Mouse (Mus musculus): ENCODE measurements around the gene Pde7b. TPM values are rescaled to one million over a fixed set of nuclear protein-coding genes. Genes with fewer than 3 reads are reported as not detected.
A peak's percentile ranks its signal among the peaks of the same experiment; 100 is the strongest.

Pde7b gene
- total RNA-seq, 2 experiments from 2014 or later: 45.6 to 61.3 TPM

GRCm38 (mm10) chr10:20509819-20510218 is 215.1 kb downstream of the Pde7b start:
- DNase-seq (ENCODE audit: low spot score in 2 of 2): no peak
- intact Hi-C loops (cut with DNase I): no loop called here

- intact Hi-C loops (cut with DNase I): no loop called here
- no peak for DNase-seq (ENCODE audit: low spot score in 2 of 2)
Observed at GRCm38 (mm10) chr10:20508497-20508896, 216.4 kb downstream of the Pde7b start.

GRCm38 (mm10) chr10:20507732-20508412 is 217.0 kb downstream of the Pde7b start:
- DNase-seq (ENCODE audit: low spot score in 2 of 2): no peak
- intact Hi-C loops (cut with DNase I): no loop called here

- no peak for DNase-seq (ENCODE audit: low spot score in 2 of 2)
- intact Hi-C loops (cut with DNase I): no loop called here
Observed at GRCm38 (mm10) chr10:20507069-20507468, 217.8 kb downstream of the Pde7b start.

DNA sequence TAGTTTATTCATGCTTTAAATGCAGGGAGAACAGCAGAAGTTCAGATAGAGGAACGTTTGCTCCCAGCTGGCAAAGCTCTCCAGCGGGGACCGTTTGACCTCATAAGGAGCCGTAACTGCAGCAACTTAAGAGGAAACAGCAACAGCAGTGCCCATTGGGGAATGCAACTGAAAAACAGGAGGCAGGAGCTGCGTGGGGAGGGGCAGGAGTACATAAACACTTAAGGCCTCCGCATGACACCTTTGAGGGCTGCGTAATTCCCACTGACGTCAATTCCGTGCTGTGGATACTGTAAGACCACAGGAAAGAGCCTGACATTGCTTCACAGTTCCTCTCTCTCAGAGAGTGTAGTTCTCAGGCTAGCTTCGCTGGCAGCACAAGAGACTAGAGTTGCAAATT is 219.4 kb downstream of the Pde7b start:
- intact Hi-C loops (cut with DNase I): no loop called here
- DNase-seq (ENCODE audit: low spot score in 2 of 2): no peak

DNA sequence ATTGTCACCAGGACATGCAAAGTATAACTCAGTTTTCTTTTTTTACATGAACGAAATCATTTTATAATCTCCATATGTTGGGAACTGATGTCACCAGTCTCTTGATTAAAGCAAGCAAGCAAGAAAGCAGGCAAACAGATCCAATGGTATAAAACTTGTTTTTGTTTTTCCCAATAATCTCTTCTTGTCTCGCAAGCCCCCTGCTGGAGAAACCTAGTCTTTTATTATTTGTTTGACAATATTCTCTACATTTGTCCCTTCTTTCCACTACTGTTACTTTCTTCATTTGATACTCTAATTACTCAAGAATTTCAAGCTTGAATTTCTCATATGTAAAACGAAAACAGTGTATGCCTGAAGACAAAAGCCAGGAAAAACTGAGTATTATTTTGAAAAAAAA is 220.1 kb downstream of the Pde7b start:
- intact Hi-C loops (cut with DNase I): no loop called here
- no peak for DNase-seq (ENCODE audit: low spot score in 2 of 2)

DNA sequence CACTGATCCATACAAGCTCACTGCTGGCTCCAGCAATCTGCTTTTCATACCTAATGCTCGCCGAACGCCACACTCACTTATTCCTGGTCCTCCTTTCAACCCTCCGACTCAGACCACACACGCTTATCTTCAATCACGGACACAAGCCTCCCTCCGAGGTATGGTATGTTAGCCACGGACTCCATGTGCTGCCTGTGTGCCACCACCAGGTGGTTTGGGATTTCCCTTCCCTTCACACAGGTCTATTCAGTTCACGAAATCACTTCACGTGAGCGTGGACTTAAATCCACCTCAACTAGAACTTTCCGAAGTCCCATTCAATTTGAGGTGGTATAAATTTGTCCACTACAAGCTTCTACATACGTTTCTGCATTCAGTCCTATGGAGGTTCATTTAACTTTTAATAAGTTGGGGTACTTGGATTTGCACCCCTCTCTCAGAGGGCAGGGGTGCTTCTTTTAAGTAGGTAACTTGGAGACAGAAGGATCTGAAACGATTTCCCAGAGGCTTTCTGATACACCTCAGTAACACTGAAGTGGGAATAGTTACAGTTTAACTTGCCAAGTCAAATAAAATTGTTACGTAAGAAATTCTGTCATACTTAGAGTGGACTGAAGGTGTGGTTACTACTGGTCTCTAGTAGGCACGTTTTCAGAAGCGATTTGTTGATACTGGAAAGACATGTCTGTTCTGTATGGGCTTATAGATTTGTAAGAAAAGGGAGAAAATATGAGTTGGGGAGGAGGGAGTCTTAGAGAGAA is 221.4 kb downstream of the Pde7b start:
- intact Hi-C loops (cut with DNase I): no loop called here
- DNase-seq (ENCODE audit: low spot score in 2 of 2): no peak

- intact Hi-C loops (cut with DNase I): no loop called here
- no peak for DNase-seq (ENCODE audit: low spot score in 2 of 2)
Observed at GRCm38 (mm10) chr10:20501221-20501620, 223.7 kb downstream of the Pde7b start.

- intact Hi-C loops (cut with DNase I): no loop called here
- DNase-seq (ENCODE audit: low spot score in 2 of 2): no peak
Observed at GRCm38 (mm10) chr10:20495051-20495450, 229.8 kb downstream of the Pde7b start.

DNA sequence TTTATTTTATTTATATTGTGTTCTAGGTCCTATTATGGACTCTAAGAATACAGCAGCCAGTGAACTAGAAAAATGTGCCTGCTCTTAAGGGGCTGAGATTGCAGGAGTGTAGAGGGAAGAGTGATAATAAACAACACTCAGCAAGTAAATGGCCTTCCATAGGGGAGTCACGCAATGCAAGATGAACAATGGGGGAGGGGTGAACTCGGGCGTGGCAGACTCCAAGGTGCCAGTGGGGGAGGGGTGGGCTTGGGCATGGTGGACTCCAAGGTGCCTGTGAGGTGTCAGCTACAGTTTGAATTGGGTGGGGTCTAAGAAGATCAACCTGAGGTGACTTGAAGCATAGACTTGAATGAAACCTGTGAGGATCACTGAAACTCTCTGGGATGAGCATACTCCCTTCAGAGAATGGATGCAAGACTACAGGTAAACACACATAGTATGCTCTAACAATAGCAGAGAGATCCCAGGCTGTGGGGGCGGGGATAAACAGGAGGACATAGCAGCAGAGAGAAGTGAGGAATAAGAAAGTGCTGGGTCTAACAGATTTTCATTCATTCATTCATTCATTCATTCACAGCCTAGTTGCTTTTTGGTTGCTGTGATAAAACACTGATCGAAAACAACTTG is 230.9 kb downstream of the Pde7b start:
- intact Hi-C loops (cut with DNase I): no loop called here
- no peak for DNase-seq (ENCODE audit: low spot score in 2 of 2)

- intact Hi-C loops (cut with DNase I): no loop called here
- DNase-seq (ENCODE audit: low spot score in 2 of 2): no peak
Observed at GRCm38 (mm10) chr10:20492216-20492964, 232.5 kb downstream of the Pde7b start.

GRCm38 (mm10) chr10:20490775-20491174 is 234.1 kb downstream of the Pde7b start:
- intact Hi-C loops (cut with DNase I): no loop called here
- DNase-seq (ENCODE audit: low spot score in 2 of 2): no peak

- intact Hi-C loops (cut with DNase I): no loop called here
- no peak for DNase-seq (ENCODE audit: low spot score in 2 of 2)
Observed at GRCm38 (mm10) chr10:20490281-20490680, 234.6 kb downstream of the Pde7b start.

- DNase-seq (ENCODE audit: low spot score in 2 of 2): peak in 1 of 2 experiments; percentile 18
- intact Hi-C loops (cut with DNase I): no loop called here
Observed at GRCm38 (mm10) chr10:20486461-20487253, 238.2 kb downstream of the Pde7b start.

- intact Hi-C loops (cut with DNase I): no loop called here
Observed at GRCm38 (mm10) chr10:20485816-20486215, 239.1 kb downstream of the Pde7b start.

GRCm38 (mm10) chr10:20479481-20479880 is 245.4 kb downstream of the Pde7b start:
- no peak for DNase-seq (ENCODE audit: low spot score in 2 of 2)
- intact Hi-C loops (cut with DNase I): no loop called here

More at GRCm38 (mm10) chr10:20485816-20486215, 239.1 kb downstream of the Pde7b start:
- no peak for DNase-seq (ENCODE audit: low spot score in 2 of 2)

DNA sequence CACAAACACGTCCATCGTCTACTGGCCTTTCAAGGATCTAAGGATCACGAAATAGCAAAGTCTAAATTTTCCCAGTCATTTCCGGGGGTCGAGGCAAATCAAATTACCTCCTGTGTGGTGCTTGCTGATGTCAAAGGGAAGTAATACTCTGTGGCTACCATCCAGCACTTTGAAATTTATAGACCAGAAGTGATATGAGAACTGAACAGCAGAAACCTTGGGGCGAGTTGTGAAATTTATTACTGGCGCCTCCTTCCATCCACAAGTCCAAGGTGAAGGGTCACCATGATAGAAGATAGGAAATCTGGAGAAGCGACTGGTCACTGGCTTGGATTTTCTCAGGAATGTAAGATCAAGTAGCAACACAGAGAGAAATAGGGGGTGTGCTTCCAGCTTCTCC is 246.4 kb downstream of the Pde7b start:
- no peak for DNase-seq (ENCODE audit: low spot score in 2 of 2)
- intact Hi-C loops (cut with DNase I): no loop called here

DNA sequence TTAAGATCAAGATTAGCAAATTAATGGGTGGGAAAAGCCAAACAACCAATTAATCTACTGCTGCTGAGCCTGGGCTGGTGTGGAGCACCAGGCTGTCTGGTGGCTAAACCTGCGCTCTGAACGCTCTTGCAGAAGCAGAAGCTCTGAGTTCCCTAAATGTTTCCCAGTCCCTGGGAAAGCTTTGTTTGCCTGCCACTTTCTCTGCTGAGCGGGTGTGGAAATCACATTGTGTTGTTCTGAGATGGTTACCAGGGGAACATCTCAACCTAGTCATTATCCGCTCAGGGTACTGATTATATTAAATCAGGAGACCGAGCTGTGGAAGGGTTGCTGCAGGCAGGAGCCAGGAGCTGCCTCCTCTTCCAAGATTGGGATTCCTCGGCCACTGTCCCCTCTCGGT is 250.0 kb downstream of the Pde7b start:
- no peak for DNase-seq (ENCODE audit: low spot score in 2 of 2)
- intact Hi-C loops (cut with DNase I): no loop called here

DNA sequence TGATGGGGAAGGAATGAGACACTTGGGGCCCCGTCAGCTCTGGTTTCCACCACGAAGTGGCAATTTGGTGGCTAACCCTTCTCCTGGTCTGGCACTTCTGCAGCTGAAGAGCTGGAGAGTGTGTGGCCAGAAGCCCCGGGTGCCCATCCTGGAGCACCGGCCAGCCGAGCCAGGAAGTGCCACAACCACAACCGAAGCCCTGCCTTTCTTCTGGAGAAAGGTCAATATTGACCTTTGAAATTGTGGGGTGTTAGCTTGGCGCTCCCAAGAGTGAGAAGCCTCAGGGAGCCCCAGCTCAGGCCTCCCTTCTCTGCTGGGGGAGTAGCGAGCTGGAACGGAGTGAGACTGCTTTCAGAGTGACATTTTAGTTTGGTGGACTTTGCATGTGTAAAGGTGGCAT is 250.8 kb downstream of the Pde7b start:
- DNase-seq (ENCODE audit: low spot score in 2 of 2): no peak
- intact Hi-C loops (cut with DNase I): no loop called here
